Mouse (Mus musculus) midbrain, embryonic 13.5 days (tissue): ENCODE data around the gene Tmem223. TPM values are rescaled to one million over a fixed set of nuclear protein-coding genes. Genes with fewer than 3 reads are reported as not detected.

ENCODE experiments used
- ATAC-seq: fragments of 200-750 bp; cut with Nextera tagmentation; 2 replicates; pipeline ENCODE4 v1.8.0; 2017; ENCODE audit warnings: mild to moderate bottlenecking, moderate TSS enrichment, moderate library complexity
- H3K27ac ChIP-seq: fragments of 300-500 bp; sonication (generic); 2 replicates; pipeline ENCODE4 v1.5.1; 2015; ENCODE audit warnings: inconsistent platforms, mild to moderate bottlenecking, moderate library complexity
- H3K27me3 ChIP-seq: fragments of 300-500 bp; sonication (generic); 2 replicates; pipeline ENCODE4 v1.6.1; 2015; ENCODE audit warnings: mild to moderate bottlenecking, inconsistent platforms
- H3K36me3 ChIP-seq: fragments of 300-500 bp; sonication (generic); 2 replicates; pipeline ENCODE4 v1.6.1; 2015; ENCODE audit warnings: mild to moderate bottlenecking, inconsistent platforms
- H3K4me1 ChIP-seq: fragments of 300-500 bp; sonication (generic); replicated peaks from 2 replicates; pipeline ENCODE4 v1.6.1; 2015; ENCODE audit warnings: inconsistent platforms
- H3K4me2 ChIP-seq: fragments of 300-500 bp; sonication (generic); replicated peaks from 2 replicates; pipeline ENCODE4 v1.6.1; 2015; ENCODE audit warnings: moderate library complexity, mild to moderate bottlenecking, inconsistent platforms
- H3K4me3 ChIP-seq: fragments of 300-500 bp; sonication (generic); replicated peaks from 2 replicates; pipeline ENCODE4 v1.5.1; 2015; ENCODE audit warnings: mild to moderate bottlenecking, inconsistent platforms
- H3K9ac ChIP-seq: fragments of 300-500 bp; sonication (generic); replicated peaks from 2 replicates; pipeline ENCODE4 v1.6.1; 2015; ENCODE audit warnings: mild to moderate bottlenecking, inconsistent platforms
- H3K9me3 ChIP-seq: fragments of 300-500 bp; sonication (generic); 2 replicates; pipeline ENCODE4 v1.6.1; 2016; ENCODE audit warnings: mild to moderate bottlenecking, inconsistent platforms
- WGBS: fragments of 180-500 bp; shearing (Covaris S2); methylation state at CpG from one replicate; pipeline ENCODE4 v1.1.7; 2015; 5-methylcytosine and 5-hydroxymethylcytosine counted together
- polyA plus RNA-seq: library from polyadenylated mRNA; unstranded; fragments of >200 nt; fragmentation: Nextera tagmentation; extraction: Ambion mirVana; gene quantifications from 2 replicates; pipeline ENCODE4 v1.2.1, GENCODE M21; 2015

The Tmem223 gene
- polyA plus RNA-seq, 1 experiment from 2014 or later, result 264 TPM

GRCm38 (mm10) chr19:8755652-8756051, 15.1 kb upstream of the Tmem223 start:
- WGBS, result 83% methylated on average over 3 of the region's 3 CpGs
- Histone ChIP-seq H3K4me2 (no peak overlapping the region), H3K27me3 (no peaks in the 10 kb centered on the region), H3K9ac (no peak overlapping the region), H3K4me3 (0 out of 2 replicates have a peak overlapping the region, but pooled peaks have one; percentile 80), H3K4me1 (peaks cover 24% of the 10 kb centered on the region), H3K36me3 (peaks cover 43% of the 10 kb centered on the region), H3K27ac (no peak overlapping the region), H3K9me3 (no peaks in the 10 kb centered on the region)
- no peak for ATAC-seq

GRCm38 (mm10) chr19:8756635-8757387, 14.0 kb upstream of the Tmem223 start, which contains the start of gene Nxf1:
Nxf1 (plus strand) TSS chr19:8757073.
- Histone ChIP-seq H3K27ac (peak within 1 kb of the TSS; percentile 87), H3K27me3 (no peaks in the 10 kb centered on the region), H3K4me2 (peak within 1 kb of the TSS; percentile 75), H3K4me1 (peaks cover 24% of the 10 kb centered on the region), H3K4me3 (peak within 1 kb of the TSS; percentile 80), H3K9ac (peak within 1 kb of the TSS; percentile 90), H3K36me3 (peaks cover 33% of the 10 kb centered on the region), H3K9me3 (no peaks in the 10 kb centered on the region)
- under 1% methylated on average over 75 of the region's 75 CpGs for WGBS
- ATAC-seq, result peak; percentile 94

GRCm38 (mm10) chr19:8757471-8757998, 13.3 kb upstream of the Tmem223 start:
- ATAC-seq, result no peak
- peaks cover 31% of the 10 kb centered on the region for H3K36me3 ChIP-seq

GRCm38 (mm10) chr19:8758899-8759298, 11.9 kb upstream of the Tmem223 start:
- Histone ChIP-seq H3K9me3 (no peaks in the 10 kb centered on the region), H3K36me3 (peaks cover 33% of the 10 kb centered on the region), H3K9ac (no peak overlapping the region), H3K27ac (no peak overlapping the region), H3K4me2 (peak overlapping the region; percentile 75; the same call in 1 of the 2 replicates), H3K4me3 (0 out of 2 replicates have a peak overlapping the region, but pooled peaks have one; percentile 80), H3K4me1 (peaks cover 24% of the 10 kb centered on the region), H3K27me3 (no peaks in the 10 kb centered on the region)
- WGBS, result 94% methylated on average over 2 of the region's 2 CpGs
- no peak for ATAC-seq

More at GRCm38 (mm10) chr19:8757471-8757998, 13.3 kb upstream of the Tmem223 start:
- 7% methylated on average over 14 of the region's 14 CpGs for WGBS
- H3K4me3 ChIP-seq, result peak overlapping the region; percentile 80
- no peaks in the 10 kb centered on the region for H3K9me3 ChIP-seq
- H3K4me2 ChIP-seq, result peak overlapping the region; percentile 75
- H3K27me3 ChIP-seq, result no peaks in the 10 kb centered on the region
- H3K4me1 ChIP-seq, result peaks cover 24% of the 10 kb centered on the region
- H3K27ac ChIP-seq, result peak overlapping the region; percentile 87
- peak overlapping the region; percentile 90 for H3K9ac ChIP-seq

GRCm38 (mm10) chr19:8760757-8761156, 10.0 kb upstream of the Tmem223 start:
- ATAC-seq, result no peak
- H3K27me3 ChIP-seq, result no peaks in the 10 kb centered on the region
- H3K4me2 ChIP-seq, result no peak overlapping the region
- no peak overlapping the region for H3K9ac ChIP-seq
- H3K36me3 ChIP-seq, result peaks cover 38% of the 10 kb centered on the region
- H3K9me3 ChIP-seq, result no peaks in the 10 kb centered on the region
- no peak overlapping the region for H3K4me3 ChIP-seq
- peaks cover 21% of the 10 kb centered on the region for H3K4me1 ChIP-seq
- no peak overlapping the region for H3K27ac ChIP-seq
- 95% methylated on average over 2 of the region's 2 CpGs for WGBS

GRCm38 (mm10) chr19:8763276-8763675, 7.5 kb upstream of the Tmem223 start:
- no peak for ATAC-seq
- H3K27me3 ChIP-seq, result no peaks in the 10 kb centered on the region
- H3K4me1 ChIP-seq, result peaks cover 8% of the 10 kb centered on the region
- H3K9ac ChIP-seq, result no peak overlapping the region
- no peak overlapping the region for H3K27ac ChIP-seq
- no peak overlapping the region for H3K4me3 ChIP-seq
- no peak overlapping the region for H3K4me2 ChIP-seq
- WGBS, result 98% methylated on average over 4 of the region's 4 CpGs
- no peaks in the 10 kb centered on the region for H3K9me3 ChIP-seq
- H3K36me3 ChIP-seq, result peaks cover 63% of the 10 kb centered on the region

GRCm38 (mm10) chr19:8765562-8765961, 5.2 kb upstream of the Tmem223 start:
- ATAC-seq, result no peak
- 99% methylated on average over 9 of the region's 9 CpGs for WGBS
- H3K9me3 ChIP-seq, result no peaks in the 10 kb centered on the region
- H3K4me1 ChIP-seq, result peaks cover 5% of the 10 kb centered on the region
- no peak overlapping the region for H3K27ac ChIP-seq
- H3K27me3 ChIP-seq, result no peaks in the 10 kb centered on the region
- no peak overlapping the region for H3K4me2 ChIP-seq
- no peak overlapping the region for H3K9ac ChIP-seq
- H3K4me3 ChIP-seq, result no peak overlapping the region
- H3K36me3 ChIP-seq, result peaks cover 86% of the 10 kb centered on the region

GRCm38 (mm10) chr19:8772996-8773395, 2.2 kb downstream of the Tmem223 start:
- Histone ChIP-seq H3K4me1 (peaks cover 42% of the 10 kb centered on the region), H3K9ac (no peak overlapping the region), H3K4me2 (peak overlapping the region; percentile 100), H3K27me3 (no peaks in the 10 kb centered on the region), H3K9me3 (no peaks in the 10 kb centered on the region), H3K4me3 (peak overlapping the region; percentile 70), H3K36me3 (peaks cover 40% of the 10 kb centered on the region), H3K27ac (0 out of 2 replicates have a peak overlapping the region, but pooled peaks have one; percentile 5)
- 89% methylated on average over 5 of the region's 5 CpGs for WGBS
- no peak for ATAC-seq

GRCm38 (mm10) chr19:8773409-8773808, 2.6 kb downstream of the Tmem223 start:
- Histone ChIP-seq H3K4me3 (peak overlapping the region; percentile 70), H3K36me3 (peaks cover 40% of the 10 kb centered on the region), H3K4me2 (peak overlapping the region; percentile 100), H3K27ac (peak overlapping the region; percentile 99; the same call in 1 of the 2 replicates), H3K27me3 (no peaks in the 10 kb centered on the region), H3K9me3 (no peaks in the 10 kb centered on the region), H3K9ac (peak overlapping the region; percentile 95; the same call in 1 of the 2 replicates), H3K4me1 (peaks cover 42% of the 10 kb centered on the region)
- no peak for ATAC-seq
- WGBS, result 55% methylated on average over 6 of the region's 6 CpGs

- Histone ChIP-seq H3K36me3 (peaks cover 37% of the 10 kb centered on the region), H3K4me1 (peaks cover 42% of the 10 kb centered on the region), H3K4me2 (peak within 1 kb of the TSS; percentile 100), H3K9me3 (no peaks in the 10 kb centered on the region), H3K27ac (peak within 1 kb of the TSS; percentile 99), H3K27me3 (no peaks in the 10 kb centered on the region), H3K4me3 (peak within 1 kb of the TSS; percentile 70), H3K9ac (peak within 1 kb of the TSS; percentile 95)
- WGBS, result under 1% methylated on average over 68 of the region's 68 CpGs
- ATAC-seq, result peak; percentile 94
These were observed 3.5 kb downstream of the Tmem223 start, which contains the start of gene Tmem179b for GRCm38 (mm10) chr19:8774086-8774835. Tmem179b (minus strand) TSS chr19:8774467.

GRCm38 (mm10) chr19:8774951-8775421, 4.2 kb downstream of the Tmem223 start:
- no peak for ATAC-seq
- H3K4me2 ChIP-seq, result peak overlapping the region; percentile 100
- peak overlapping the region; percentile 95 for H3K9ac ChIP-seq
- peaks cover 34% of the 10 kb centered on the region for H3K36me3 ChIP-seq
- WGBS, result 5% methylated on average over 20 of the region's 20 CpGs
- peak overlapping the region; percentile 70 for H3K4me3 ChIP-seq
- H3K9me3 ChIP-seq, result no peaks in the 10 kb centered on the region
- peak overlapping the region; percentile 99 for H3K27ac ChIP-seq
- no peaks in the 10 kb centered on the region for H3K27me3 ChIP-seq
- peaks cover 42% of the 10 kb centered on the region for H3K4me1 ChIP-seq
